Mouse (Mus musculus): Measurements from ENCODE around the gene Agbl1. TPM values are rescaled to one million over a fixed set of nuclear protein-coding genes. Genes with fewer than 3 reads are reported as not detected.

The Agbl1 gene
- 0.11 and 0.16 TPM in 2 replicates for polyA plus RNA-seq (2014; fragmentation: Nextera tagmentation; extraction: Ambion mirVana)

GRCm38 (mm10) chr7:76229311-76229937 is at the start of gene Agbl1:
Gene Agbl1 (plus strand): TSS chr7:76229887.
- H3K4me1 ChIP-seq (ENCODE audit: control insufficient read depth, insufficient read depth, low read length), result no peaks in the 10 kb centered on the region
- ATAC-seq (ENCODE audit: low FRiP score, low TSS enrichment) (no peak), DNase-seq (no peak)
- H3K9me3 ChIP-seq (ENCODE audit: control insufficient read depth, low read length), result no peaks in the 10 kb centered on the region
- WGBS, result 67% methylated on average over 7 of the region's 7 CpGs
- H3K36me3 ChIP-seq (ENCODE audit: control insufficient read depth, insufficient read depth, low read length), result no peaks in the 10 kb centered on the region
- no peak within 1 kb of the TSS for H3K4me2 ChIP-seq (ENCODE audit: low read length)
- no peaks in the 10 kb centered on the region for H3K27me3 ChIP-seq (ENCODE audit: control insufficient read depth, insufficient read depth, low read length)
- H3K27ac ChIP-seq (replicated peaks; ENCODE audit: low read depth, low read length), result peak within 1 kb of the TSS; percentile 52; the same call in 1 of the 2 replicates
- no peak within 1 kb of the TSS for H3K4me3 ChIP-seq (replicated peaks; ENCODE audit: low read depth, low read length)
- no peak within 1 kb of the TSS for H3K9ac ChIP-seq (replicated peaks; ENCODE audit: low read length)

- peak overlapping the region; percentile 51 for H3K4me2 ChIP-seq (ENCODE audit: low read length)
- peak overlapping the region; percentile 16; the same call in 1 of the 2 replicates for H3K4me3 ChIP-seq (replicated peaks; ENCODE audit: low read depth, low read length)
- ATAC-seq (ENCODE audit: low FRiP score, low TSS enrichment), result peak; percentile 92
- H3K9ac ChIP-seq (replicated peaks; ENCODE audit: low read length), result no peak overlapping the region
- H3K9me3 ChIP-seq (ENCODE audit: control insufficient read depth, low read length), result no peaks in the 10 kb centered on the region
- H3K36me3 ChIP-seq (ENCODE audit: control insufficient read depth, insufficient read depth, low read length), result no peaks in the 10 kb centered on the region
- DNase-seq, result peak; percentile 81
- WGBS, result 17% methylated on average over 7 of the region's 7 CpGs
- H3K27me3 ChIP-seq (ENCODE audit: control insufficient read depth, insufficient read depth, low read length), result no peaks in the 10 kb centered on the region
- H3K27ac ChIP-seq (replicated peaks; ENCODE audit: low read depth, low read length), result peak overlapping the region; percentile 85
- peaks cover 19% of the 10 kb centered on the region for H3K4me1 ChIP-seq (ENCODE audit: control insufficient read depth, insufficient read depth, low read length)
These were observed 44.6 kb upstream of the Agbl1 start for GRCm38 (mm10) chr7:76185005-76185658.

- Histone ChIP-seq H3K4me3 (replicated peaks; ENCODE audit: low read depth, low read length) (peak overlapping the region; percentile 16; the same call in 1 of the 2 replicates), H3K27me3 (ENCODE audit: control insufficient read depth, insufficient read depth, low read length) (no peaks in the 10 kb centered on the region), H3K27ac (replicated peaks; ENCODE audit: low read depth, low read length) (peak overlapping the region; percentile 85), H3K4me2 (ENCODE audit: low read length) (peak overlapping the region; percentile 51), H3K4me1 (ENCODE audit: control insufficient read depth, insufficient read depth, low read length) (peaks cover 19% of the 10 kb centered on the region), H3K9me3 (ENCODE audit: control insufficient read depth, low read length) (no peaks in the 10 kb centered on the region), H3K9ac (replicated peaks; ENCODE audit: low read length) (no peak overlapping the region), H3K36me3 (ENCODE audit: control insufficient read depth, insufficient read depth, low read length) (no peaks in the 10 kb centered on the region)
- peak; percentile 61 for DNase-seq
- ATAC-seq (ENCODE audit: low FRiP score, low TSS enrichment), result no peak; the same call in 1 of the 2 replicates
- 13% methylated on average over 6 of the region's 6 CpGs for WGBS
These were observed 44.0 kb upstream of the Agbl1 start for GRCm38 (mm10) chr7:76185681-76186121.

GRCm38 (mm10) chr7:76218546-76218945 is 11.1 kb upstream of the Agbl1 start:
- WGBS, result 70% methylated on average over 4 of the region's 4 CpGs
- ATAC-seq (ENCODE audit: low FRiP score, low TSS enrichment) (no peak), DNase-seq (no peak)
- H3K4me1 ChIP-seq (ENCODE audit: control insufficient read depth, insufficient read depth, low read length), result no peaks in the 10 kb centered on the region
- H3K4me3 ChIP-seq (replicated peaks; ENCODE audit: low read depth, low read length), result no peak overlapping the region
- H3K27me3 ChIP-seq (ENCODE audit: control insufficient read depth, insufficient read depth, low read length), result no peaks in the 10 kb centered on the region
- H3K4me2 ChIP-seq (ENCODE audit: low read length), result no peak overlapping the region
- no peaks in the 10 kb centered on the region for H3K9me3 ChIP-seq (ENCODE audit: control insufficient read depth, low read length)
- H3K9ac ChIP-seq (replicated peaks; ENCODE audit: low read length), result no peak overlapping the region
- no peaks in the 10 kb centered on the region for H3K36me3 ChIP-seq (ENCODE audit: control insufficient read depth, insufficient read depth, low read length)
- no peak overlapping the region for H3K27ac ChIP-seq (replicated peaks; ENCODE audit: low read depth, low read length)

- Histone ChIP-seq H3K36me3 (ENCODE audit: control insufficient read depth, insufficient read depth, low read length) (no peaks in the 10 kb centered on the region), H3K27ac (replicated peaks; ENCODE audit: low read depth, low read length) (no peak overlapping the region), H3K27me3 (ENCODE audit: control insufficient read depth, insufficient read depth, low read length) (no peaks in the 10 kb centered on the region), H3K9me3 (ENCODE audit: control insufficient read depth, low read length) (no peaks in the 10 kb centered on the region), H3K4me2 (ENCODE audit: low read length) (no peak overlapping the region), H3K9ac (replicated peaks; ENCODE audit: low read length) (no peak overlapping the region), H3K4me1 (ENCODE audit: control insufficient read depth, insufficient read depth, low read length) (no peaks in the 10 kb centered on the region), H3K4me3 (replicated peaks; ENCODE audit: low read depth, low read length) (no peak overlapping the region)
- no peak for ATAC-seq (ENCODE audit: low FRiP score, low TSS enrichment)
- 72% methylated on average over 7 of the region's 7 CpGs for WGBS
- DNase-seq, result no peak
These were observed 9.8 kb upstream of the Agbl1 start for GRCm38 (mm10) chr7:76219797-76220469.

GRCm38 (mm10) chr7:76222691-76223090 is 7.0 kb upstream of the Agbl1 start:
- no peak for ATAC-seq (ENCODE audit: low FRiP score, low TSS enrichment)
- WGBS, result 95% methylated on average over 2 of the region's 2 CpGs

GRCm38 (mm10) chr7:76228881-76229280 is 806 bp upstream of the Agbl1 start:
- no peak overlapping the region for H3K4me3 ChIP-seq (replicated peaks; ENCODE audit: low read depth, low read length)

More at GRCm38 (mm10) chr7:76222691-76223090, 7.0 kb upstream of the Agbl1 start:
- Histone ChIP-seq H3K27me3 (ENCODE audit: control insufficient read depth, insufficient read depth, low read length) (no peaks in the 10 kb centered on the region), H3K4me3 (replicated peaks; ENCODE audit: low read depth, low read length) (no peak overlapping the region), H3K4me2 (ENCODE audit: low read length) (no peak overlapping the region), H3K36me3 (ENCODE audit: control insufficient read depth, insufficient read depth, low read length) (no peaks in the 10 kb centered on the region), H3K9ac (replicated peaks; ENCODE audit: low read length) (no peak overlapping the region), H3K27ac (replicated peaks; ENCODE audit: low read depth, low read length) (no peak overlapping the region), H3K9me3 (ENCODE audit: control insufficient read depth, low read length) (no peaks in the 10 kb centered on the region), H3K4me1 (ENCODE audit: control insufficient read depth, insufficient read depth, low read length) (no peaks in the 10 kb centered on the region)
- no peak for DNase-seq

GRCm38 (mm10) chr7:76234321-76234720 is 4.6 kb downstream of the Agbl1 start:
- Histone ChIP-seq H3K4me2 (ENCODE audit: low read length) (no peak overlapping the region), H3K9ac (replicated peaks; ENCODE audit: low read length) (no peak overlapping the region), H3K9me3 (ENCODE audit: control insufficient read depth, low read length) (no peaks in the 10 kb centered on the region), H3K4me3 (replicated peaks; ENCODE audit: low read depth, low read length) (no peak overlapping the region), H3K27ac (replicated peaks; ENCODE audit: low read depth, low read length) (no peak overlapping the region), H3K4me1 (ENCODE audit: control insufficient read depth, insufficient read depth, low read length) (no peaks in the 10 kb centered on the region), H3K36me3 (ENCODE audit: control insufficient read depth, insufficient read depth, low read length) (no peaks in the 10 kb centered on the region), H3K27me3 (ENCODE audit: control insufficient read depth, insufficient read depth, low read length) (no peaks in the 10 kb centered on the region)
- DNase-seq (no peak), ATAC-seq (ENCODE audit: low FRiP score, low TSS enrichment) (no peak)
- 85% methylated on average over 2 of the region's 2 CpGs for WGBS

More at GRCm38 (mm10) chr7:76228881-76229280, 806 bp upstream of the Agbl1 start:
- no peak overlapping the region for H3K4me2 ChIP-seq (ENCODE audit: low read length)
- no peaks in the 10 kb centered on the region for H3K36me3 ChIP-seq (ENCODE audit: control insufficient read depth, insufficient read depth, low read length)
- DNase-seq (no peak), ATAC-seq (ENCODE audit: low FRiP score, low TSS enrichment) (no peak)
- H3K27ac ChIP-seq (replicated peaks; ENCODE audit: low read depth, low read length), result no peak overlapping the region
- no peaks in the 10 kb centered on the region for H3K27me3 ChIP-seq (ENCODE audit: control insufficient read depth, insufficient read depth, low read length)
- H3K9ac ChIP-seq (replicated peaks; ENCODE audit: low read length), result no peak overlapping the region
- 61% methylated on average over 2 of the region's 2 CpGs for WGBS
- no peaks in the 10 kb centered on the region for H3K4me1 ChIP-seq (ENCODE audit: control insufficient read depth, insufficient read depth, low read length)
- H3K9me3 ChIP-seq (ENCODE audit: control insufficient read depth, low read length), result no peaks in the 10 kb centered on the region

All from midbrain, embryonic 14.5 days (tissue).